Mouse (Mus musculus) cerebellum, adult (tissue): ENCODE measurements around the gene Nav1.

Source experiments
- ATAC-seq: cut with Nextera tagmentation; 2 replicates; pipeline ENCODE4 v1.9.2; 2017; ENCODE audit warnings: mild to moderate bottlenecking, moderate library complexity, mixed read lengths; ENCODE audit not compliant: insufficient number of reproducible peaks, low FRiP score, low TSS enrichment

Nav1 gene

DNA sequence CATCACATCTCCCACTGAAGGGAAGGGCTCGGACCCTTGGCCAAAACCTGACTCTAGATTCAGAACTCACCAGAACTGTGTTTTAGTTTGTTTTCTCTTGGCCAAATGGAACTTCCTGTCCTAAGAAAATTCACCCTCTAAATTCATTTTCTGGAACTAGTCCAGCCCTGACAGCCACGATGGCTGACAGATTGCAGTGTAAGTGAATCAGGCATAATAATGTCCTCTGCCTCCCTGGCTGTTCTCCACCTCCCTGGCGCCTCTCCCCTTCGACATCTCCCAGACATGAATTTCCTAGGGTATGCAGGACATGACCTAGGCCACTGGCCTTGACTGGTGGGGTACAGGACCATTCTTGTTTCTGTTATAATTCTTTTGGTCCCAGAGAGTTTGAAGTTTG, 144.8 kb downstream of the Nav1 start:
- ATAC-seq: no peak

DNA sequence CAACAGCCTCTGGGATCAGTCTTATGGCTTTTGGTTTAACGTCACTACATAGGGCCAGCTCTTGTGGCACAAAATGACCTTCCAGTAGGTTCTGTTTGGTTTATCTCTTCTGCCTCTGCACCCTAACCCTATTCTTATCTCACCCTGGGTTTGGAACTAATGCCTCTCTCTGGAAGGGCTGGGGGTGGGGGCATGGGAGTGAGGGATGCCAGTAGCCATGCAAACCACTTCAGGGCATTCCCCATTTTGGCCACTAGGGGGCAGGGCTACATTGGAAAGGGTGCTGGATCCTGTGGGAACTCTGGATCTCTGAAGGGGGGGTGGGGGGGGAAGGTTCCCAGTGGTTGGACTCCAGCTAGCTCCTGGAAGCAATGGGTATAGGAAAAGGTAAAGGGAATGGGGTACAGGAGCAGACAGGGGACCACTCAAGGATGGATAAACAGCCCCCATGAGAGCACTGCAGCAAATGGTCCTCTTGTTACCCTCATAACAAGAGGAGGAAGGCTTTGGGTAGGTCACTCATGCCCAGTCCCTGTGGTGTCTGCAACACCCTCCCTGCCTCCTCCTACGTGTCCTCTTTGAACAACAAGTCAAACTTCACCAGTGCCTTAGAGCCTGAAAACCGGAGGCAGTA, 145.9 kb downstream of the Nav1 start:
- ATAC-seq: peak; percentile 36; the same call in 1 of the 2 replicates

DNA sequence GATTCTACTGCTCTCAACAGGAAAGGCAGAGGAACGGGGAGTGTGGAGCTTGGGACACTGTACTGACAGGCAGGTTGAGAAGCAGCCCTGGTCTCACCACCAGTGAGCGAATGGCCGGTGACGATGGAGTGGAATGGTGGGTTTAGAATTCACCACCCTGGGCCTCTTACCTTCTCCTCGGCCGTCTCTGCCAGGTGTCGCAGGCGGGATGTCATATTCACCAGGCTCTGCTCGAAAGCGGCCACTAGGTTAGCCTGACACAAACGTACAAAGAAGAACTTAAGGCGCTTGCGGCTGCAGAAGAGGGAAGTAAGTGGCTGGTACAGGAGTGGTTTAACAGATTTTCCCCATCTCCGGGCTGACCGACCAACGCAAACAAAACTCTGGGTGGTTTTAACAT, 146.6 kb downstream of the Nav1 start:
- no peak for ATAC-seq

DNA sequence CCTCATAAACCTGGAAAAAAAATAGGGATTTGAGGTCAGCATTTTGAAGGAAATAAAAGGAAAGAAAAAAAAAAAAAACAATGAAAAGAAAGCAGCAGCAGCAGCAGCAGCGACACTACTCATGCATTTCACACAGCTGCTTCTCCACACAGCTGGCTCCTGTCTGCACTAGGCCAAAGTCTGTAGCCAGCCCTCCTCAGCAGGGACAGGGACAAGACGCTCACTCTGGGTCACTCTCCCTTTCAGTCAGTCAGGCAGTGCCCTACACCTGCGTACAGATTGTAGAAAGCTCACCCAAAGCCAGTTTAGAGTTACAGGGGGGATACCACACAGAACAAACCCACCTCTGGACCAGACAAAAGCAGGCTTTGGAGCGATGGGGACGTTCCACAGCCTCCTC, 149.2 kb downstream of the Nav1 start:
- ATAC-seq: no peak

DNA sequence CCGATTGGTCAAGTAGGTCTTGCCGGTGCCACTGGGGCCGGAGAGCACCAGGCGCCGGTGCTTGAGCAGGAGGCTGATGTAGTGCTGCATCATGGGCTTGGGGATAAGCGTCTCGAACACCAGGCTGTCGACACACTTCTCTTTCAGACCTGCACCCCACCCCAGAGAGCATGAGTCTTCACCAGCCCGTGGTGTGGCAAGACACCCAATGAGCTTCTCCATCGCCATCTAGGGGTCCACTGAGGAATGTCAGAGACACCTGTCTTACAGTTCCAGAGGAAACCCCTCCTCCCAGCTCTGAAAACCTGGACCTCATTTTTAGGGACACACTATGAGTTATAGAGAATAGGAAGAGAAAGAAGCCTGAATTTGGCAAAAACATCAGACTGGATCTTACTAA, 154.8 kb downstream of the Nav1 start:
- no peak for ATAC-seq

DNA sequence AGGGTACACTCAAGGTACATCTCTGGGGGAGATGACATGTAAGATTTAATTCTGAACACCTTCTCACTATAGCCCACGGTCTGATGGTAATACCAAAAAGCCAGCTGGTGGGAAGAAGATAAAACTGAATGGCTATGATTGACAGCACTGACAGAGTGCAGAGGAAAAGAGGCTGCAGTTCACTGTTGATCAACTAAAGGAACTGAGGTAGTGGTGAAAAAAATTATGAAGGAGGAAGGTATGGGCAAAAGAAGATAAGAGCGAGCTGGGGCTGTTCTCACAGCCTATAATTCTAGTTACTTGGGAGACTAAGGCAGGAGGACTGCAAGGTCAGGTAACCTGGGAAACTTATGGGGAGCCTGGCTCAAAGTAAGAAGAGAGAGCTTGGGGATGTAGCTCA, 155.7 kb downstream of the Nav1 start:
- no peak for ATAC-seq

DNA sequence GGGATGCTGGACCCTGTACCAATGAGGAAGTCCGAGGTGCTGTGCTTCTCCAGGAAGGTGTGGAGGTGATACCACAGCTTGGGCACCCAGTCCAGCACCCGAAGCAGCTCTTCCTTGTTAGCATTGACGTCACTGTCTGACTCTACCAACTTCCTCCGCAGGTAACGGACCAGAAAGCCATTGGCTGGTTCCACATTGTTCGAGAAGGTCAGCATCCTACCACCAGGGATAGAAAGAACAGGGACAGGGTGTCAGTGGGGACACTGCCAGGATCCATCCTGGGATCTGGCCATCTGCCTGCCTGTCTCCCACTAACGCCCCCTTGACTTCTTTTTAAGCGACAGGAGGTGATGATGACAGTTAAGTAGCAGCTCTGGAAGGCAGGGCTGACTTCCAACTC, 157.2 kb downstream of the Nav1 start:
- ATAC-seq: no peak

DNA sequence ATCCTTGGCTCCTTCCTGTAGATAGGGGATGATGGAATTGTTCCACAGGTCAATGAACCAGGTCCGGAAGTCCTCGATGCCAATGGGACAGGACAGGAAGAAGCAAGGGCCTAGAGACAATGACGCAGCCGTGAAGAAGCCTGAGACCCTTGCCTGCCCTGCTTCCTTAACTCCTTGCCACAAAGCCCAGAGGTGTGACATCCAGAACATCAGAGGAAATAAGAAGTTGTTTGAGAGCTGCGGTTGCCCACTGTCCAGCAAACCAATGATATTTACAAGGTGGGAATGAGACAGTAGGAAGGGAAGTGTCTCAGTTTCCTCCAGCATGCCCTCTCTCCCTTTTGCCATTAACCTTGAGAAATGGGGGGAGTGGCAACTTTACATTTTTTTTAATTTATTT, 158.2 kb downstream of the Nav1 start:
- no peak for ATAC-seq

DNA sequence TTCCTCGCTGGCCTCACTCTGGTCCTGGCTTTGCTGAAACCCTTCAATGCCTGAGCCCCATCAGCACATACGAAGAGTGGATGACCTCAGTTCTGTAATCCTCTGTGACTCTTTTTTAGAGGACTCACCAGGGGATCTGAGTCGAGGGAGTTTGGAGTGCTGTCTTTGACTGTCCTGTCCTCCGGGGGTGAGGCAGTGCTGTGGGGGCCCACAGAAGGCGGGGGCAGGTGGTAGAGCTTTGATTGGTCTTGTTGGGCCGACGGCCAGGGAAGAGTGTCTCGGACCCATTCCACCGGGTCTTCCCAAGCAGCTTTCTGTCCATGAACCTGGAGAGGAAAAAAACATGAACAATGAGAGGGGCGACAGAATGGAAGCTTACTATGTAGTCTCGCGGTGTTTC, 163.6 kb downstream of the Nav1 start:
- ATAC-seq: no peak

DNA sequence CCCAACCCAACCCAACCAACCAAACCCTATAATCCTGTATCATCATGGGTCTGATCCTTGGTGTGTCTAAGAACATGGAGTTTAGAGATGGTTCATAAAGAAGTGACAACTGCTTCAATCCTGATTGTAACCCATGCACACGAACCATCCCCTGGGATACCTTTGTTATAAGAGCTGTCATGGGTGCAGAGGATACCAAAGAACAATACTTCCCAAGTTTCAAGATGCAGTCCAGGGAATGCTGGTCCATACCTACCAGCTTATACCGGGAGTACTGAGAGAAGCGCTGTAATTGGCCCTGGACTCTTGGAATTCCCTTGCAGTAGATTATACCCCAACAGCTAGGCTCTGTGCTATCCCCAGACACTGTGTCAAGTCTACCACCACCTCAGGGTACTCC, 165.2 kb downstream of the Nav1 start:
- ATAC-seq: no peak

DNA sequence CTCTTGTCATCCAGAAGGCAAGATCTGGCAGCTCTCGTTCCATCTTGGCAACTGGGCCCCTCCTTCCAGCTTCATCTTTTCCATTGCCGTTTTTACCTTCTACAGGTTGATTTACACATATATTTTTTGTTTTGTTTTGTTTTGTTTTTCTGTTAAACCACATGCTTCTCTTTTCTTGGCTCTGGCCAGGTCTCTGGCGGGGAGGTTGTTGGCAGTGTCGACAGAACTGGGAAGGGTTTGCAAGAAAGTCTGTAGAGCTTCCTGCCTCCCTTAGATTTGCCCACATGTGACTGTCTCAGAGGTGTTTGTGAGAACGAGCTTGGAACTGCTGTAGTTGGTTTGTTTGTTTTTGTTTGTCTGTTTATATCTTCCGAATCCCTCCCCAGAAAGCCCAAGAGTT, 166.1 kb downstream of the Nav1 start:
- no peak for ATAC-seq

DNA sequence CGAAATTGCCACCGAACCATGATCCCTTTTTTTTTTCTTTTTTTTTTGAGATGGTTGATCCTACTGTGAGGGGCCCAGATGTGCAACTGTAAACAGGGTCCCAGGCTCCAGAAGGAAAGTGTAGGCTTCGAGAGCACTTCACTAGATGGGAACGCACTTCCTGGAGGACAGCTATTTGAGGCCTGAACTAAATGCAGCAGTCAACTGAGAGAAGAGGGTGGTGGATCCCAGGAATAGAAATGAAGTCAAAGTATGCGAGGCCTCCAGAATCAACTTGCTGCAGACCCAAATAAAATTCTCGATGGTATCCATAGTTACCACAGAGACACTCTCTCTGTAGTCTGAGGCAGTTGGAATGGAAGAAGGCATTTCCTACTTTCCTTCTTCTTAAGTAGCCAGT, 168.3 kb downstream of the Nav1 start:
- ATAC-seq: no peak

DNA sequence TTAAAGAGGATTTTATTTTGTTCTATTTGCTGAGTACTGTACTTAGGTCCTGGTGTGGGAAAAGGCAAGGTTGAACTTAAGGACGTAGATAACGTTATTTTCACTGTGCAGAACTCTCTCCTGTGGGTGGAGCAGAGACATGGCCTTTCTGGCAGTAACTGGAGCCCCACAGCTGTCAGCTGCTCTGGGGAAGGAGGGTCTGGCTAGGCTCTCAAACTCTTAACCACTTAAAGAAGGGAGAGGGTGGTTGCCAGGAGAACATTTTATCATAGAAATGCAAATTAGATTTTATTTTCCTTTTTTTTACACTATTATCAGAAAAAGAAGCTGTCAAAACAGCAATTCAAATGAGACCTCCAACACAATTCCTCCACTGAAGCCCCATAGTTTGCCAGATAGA, 171.3 kb downstream of the Nav1 start:
- ATAC-seq: no peak

DNA sequence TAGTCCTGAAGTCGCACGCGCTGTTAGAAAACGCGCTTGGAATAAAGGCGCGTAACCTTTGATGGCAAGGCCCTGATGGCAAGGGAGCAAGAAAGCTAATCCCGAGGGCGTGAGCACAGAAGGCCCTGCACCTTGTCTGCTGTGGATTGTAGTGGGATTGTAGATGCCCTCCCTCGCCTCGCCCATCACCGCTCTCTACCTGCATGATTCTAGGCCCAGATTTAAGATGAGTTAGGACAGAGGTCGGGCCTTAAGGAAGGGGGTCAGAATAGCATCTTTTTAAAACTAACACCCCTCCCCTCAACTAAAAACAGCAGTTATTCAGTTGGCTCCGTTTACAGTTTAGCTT, 176.5 kb downstream of the Nav1 start:
- ATAC-seq: peak; percentile 69; the same call in 1 of the 2 replicates

DNA sequence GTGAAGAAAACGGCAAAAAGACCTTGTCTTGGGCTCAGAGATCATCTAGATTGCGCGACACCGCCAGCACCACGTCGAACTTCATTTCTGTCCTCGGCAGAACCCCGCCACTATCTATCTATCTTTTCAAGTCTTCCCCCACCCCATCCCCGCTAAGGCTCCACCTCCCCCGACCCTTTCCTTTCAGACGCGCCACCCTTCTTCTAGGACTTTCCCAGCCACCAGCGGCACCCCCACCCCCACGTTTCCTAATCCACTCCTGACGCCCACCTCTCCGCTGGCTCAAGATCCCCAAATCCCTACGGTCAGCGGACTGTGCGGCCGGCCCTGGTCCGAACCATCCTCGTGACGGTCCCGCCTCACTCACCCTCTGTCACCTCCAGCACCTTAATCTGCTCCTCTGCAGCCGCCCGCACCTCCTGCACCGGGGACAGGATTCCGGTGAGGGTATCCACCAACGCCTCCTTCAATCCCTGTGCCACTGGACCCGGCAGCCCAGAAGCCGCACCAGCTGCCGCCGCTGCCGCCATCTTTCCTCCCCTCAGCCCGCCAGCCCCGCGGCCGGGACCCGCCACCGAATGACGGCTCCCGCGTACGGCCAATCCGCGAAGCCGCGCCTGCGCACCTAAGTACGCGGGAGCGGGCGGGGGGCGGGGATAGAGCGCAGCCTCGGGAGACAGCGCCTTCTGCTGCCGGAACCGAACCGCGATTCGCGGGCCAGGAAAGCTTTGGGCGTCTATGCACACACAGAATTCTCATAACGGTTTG, 177.0 kb downstream of the Nav1 start, which contains the start of gene Ipo9:
Gene Ipo9, minus strand, starts transcription at position 599 of the 768 bp plus-strand sequence.
- peak; percentile 87 for ATAC-seq

DNA sequence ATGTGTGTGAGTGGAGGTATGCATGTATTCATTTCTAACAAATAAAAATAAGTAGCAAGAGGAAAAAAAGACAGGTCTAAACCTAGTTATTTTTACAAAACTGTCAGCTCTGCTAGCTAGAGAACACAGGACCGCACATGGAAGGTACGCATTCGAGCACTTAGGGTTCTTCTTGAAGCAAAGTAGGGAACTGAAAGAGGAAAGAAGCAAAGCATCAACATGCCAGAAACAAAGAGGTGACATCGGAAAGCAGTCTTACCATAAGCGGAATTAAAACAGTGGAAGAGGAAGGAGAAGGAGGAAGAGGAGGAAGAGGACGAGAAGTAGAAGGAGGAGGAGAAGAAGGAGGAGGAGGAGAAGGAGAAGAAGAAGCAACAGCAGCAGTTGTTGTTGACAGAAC, 179.7 kb downstream of the Nav1 start:
- no peak for ATAC-seq

DNA sequence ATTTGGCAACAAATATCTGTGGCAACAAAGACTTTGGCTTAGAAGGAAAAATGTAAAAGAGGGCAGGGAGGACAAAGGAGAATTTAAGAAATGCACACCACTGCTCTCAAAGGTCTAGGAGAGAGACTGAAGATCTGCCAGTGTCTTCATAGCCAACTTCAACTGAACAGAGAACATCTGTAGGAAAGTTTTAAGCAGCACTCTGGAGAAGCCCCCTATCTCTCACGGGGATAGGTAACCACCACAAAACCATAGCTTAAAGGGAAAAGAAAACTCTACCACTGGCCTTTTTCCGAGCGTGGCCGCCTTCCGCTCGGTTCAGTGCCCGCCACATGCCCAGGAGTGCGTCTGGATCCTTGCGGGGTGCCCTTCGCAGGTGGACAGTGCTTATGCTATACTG, 180.4 kb downstream of the Nav1 start:
- no peak for ATAC-seq

DNA sequence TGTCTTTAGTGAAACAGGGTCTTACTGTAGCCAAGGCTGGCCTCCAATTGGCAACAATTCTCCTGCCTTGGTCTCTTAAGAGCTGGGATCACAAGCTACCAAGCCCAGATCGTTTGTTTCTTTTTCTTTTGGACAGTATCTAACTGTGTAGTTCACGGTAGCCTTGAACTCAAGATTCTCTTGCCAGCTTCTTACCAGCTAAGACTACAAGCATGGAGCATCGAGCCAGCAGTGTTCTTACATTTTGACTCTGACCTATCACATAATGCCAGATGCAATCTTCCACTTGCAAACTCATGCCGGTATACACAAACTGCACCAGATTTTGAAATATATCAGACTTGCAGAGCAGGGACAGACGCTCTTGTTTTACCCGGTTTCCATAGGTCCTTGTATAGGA, 184.3 kb downstream of the Nav1 start:
- no peak for ATAC-seq

DNA sequence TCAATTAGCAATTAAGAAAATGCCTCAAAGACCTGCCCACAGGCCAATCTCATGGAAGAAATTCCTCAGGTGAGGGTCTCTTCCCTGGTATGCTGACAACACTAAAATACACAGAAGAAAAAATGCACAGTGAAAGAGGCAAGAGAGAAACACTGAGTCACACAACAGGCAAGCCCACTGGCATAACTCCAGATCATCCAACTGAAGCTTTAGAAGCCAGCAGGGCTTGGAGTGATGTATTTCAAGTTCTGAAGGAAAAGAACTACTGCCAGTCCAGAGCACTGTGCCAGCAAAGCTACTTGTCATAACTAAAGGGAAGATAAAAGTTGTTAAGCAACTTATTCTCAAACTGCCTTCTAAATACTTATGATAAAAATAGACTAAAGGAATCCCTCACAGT, 193.1 kb downstream of the Nav1 start:
- no peak for ATAC-seq

DNA sequence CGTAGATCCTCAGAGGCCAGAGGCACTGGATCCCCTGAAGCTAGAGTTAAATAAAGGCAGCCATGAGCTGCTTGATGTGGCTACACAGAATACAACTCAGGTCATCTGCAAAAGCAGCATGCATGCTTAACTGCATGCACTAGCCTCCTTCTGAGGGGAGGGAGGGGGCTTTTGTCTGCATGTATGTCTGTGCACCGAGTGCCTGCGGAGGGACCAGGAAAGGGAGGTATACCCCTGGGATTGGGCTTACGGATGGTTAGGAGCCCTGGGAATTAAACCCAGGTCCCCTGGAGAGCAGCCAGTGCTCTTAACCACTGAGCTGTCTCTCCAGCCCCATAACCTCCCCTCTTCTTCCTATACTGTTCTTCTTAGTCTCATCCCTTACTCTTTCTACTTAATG, 195.0 kb downstream of the Nav1 start:
- ATAC-seq: no peak

DNA sequence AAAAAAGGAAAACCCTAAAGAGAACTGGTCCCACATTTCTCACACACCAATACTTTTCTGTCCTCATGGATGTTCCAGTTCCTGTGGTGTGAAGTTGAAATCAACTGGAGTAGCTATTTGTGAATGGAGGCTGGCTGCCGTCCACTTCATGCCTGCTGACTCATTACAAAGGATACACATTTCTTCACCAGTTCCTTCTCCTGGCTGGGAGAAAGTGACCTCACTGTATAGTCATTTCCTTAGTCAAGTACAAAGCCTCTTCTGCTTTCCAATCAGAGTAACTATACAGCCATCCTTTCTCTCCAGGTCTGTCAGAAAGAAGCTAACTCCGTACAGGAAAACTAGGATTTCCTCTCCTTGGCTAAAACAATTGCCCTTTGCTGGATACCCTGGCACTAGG, 196.1 kb downstream of the Nav1 start:
- no peak for ATAC-seq

DNA sequence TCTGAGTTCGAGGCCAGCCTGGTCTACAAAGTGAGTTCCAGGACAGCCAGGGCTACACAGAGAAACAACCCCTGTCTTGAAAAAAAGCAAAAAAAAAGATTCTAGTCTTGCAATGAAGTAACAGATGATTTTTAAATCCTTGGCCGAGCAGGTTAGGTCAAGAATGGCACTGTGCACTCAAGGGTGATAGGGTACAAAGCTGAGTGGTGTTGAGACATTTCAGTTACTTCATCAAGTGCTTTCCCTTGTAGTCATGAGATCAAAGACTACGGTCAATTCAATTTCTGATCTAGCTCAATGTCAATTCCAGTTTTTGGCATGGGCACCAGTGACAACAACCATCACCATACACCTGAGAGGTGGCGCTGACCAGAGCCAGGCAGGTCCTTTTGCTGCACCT, 198.1 kb downstream of the Nav1 start:
- no peak for ATAC-seq
